Mouse (Mus musculus) heart, embryonic 14.5 days (tissue): ENCODE data around the gene Desi2. TPM values are rescaled to one million over a fixed set of nuclear protein-coding genes. Genes with fewer than 3 reads are reported as not detected.
A peak's percentile ranks its signal among the peaks of the same experiment; 100 is the strongest.
"Not testable (repeated sequence)": the region's sequence is repeated elsewhere in the genome, so short reads cannot be mapped to it uniquely, and the experiment has no call there.

Experiments
- ATAC-seq: fragments of 200-750 bp; cut with Nextera tagmentation; 2 replicates; pipeline ENCODE4 v1.8.0; 2017; ENCODE audit warnings: low read depth, moderate TSS enrichment; ENCODE audit not compliant: insufficient number of reproducible peaks, insufficient read depth, low FRiP score
- H3K27ac ChIP-seq, 2 experiments: fragments of 200-500 bp in 1 of 2; fragments of 300-500 bp in 1 of 2; sonication (generic) in 1 of 2; replicated peaks in 1 of 2; 2 replicates each; pipeline ENCODE4 v1.5.1; 2012 to 2014; ENCODE audit warnings: low read depth in 2 of 2, low read length in 2 of 2, control low read depth in 1 of 2, mild to moderate bottlenecking in 1 of 2, mixed read lengths in 1 of 2; ENCODE audit not compliant: control insufficient read depth in 1 of 2, insufficient read depth in 1 of 2
- H3K27me3 ChIP-seq: fragments of 300-500 bp; sonication (generic); 2 replicates; pipeline ENCODE4 v1.6.1; 2014; ENCODE audit warnings: mild to moderate bottlenecking, low read length, control low read depth; ENCODE audit not compliant: control insufficient read depth, insufficient read depth
- H3K36me3 ChIP-seq: fragments of 300-500 bp; sonication (generic); 2 replicates; pipeline ENCODE4 v1.6.1; 2014; ENCODE audit warnings: mild to moderate bottlenecking, control low read depth, low read length, mixed read lengths; ENCODE audit not compliant: control insufficient read depth, insufficient read depth
- H3K4me1 ChIP-seq, 2 experiments: fragments of 200-500 bp in 1 of 2; fragments of 300-500 bp in 1 of 2; sonication (generic) in 1 of 2; 2 replicates each; pipeline ENCODE4 v1.6.1; 2012 to 2014; ENCODE audit warnings: low read length in 2 of 2, control low read depth in 1 of 2, mixed read lengths in 1 of 2; ENCODE audit not compliant: control insufficient read depth in 2 of 2, insufficient read depth in 2 of 2
- H3K4me2 ChIP-seq: fragments of 300-500 bp; sonication (generic); 2 replicates; pipeline ENCODE4 v1.6.1; 2014; ENCODE audit warnings: mild to moderate bottlenecking, low read length
- H3K4me3 ChIP-seq, 2 experiments: fragments of 200-500 bp in 1 of 2; fragments of 300-500 bp in 1 of 2; sonication (generic) in 1 of 2; 2 replicates each; pipeline ENCODE4 v1.5.1; 2012 to 2014; ENCODE audit warnings: low read length in 2 of 2, mild to moderate bottlenecking in 2 of 2, control low read depth in 1 of 2, low read depth in 1 of 2, moderate library complexity in 1 of 2; ENCODE audit not compliant: control insufficient read depth in 1 of 2, insufficient read depth in 1 of 2
- H3K9ac ChIP-seq: fragments of 300-500 bp; sonication (generic); 2 replicates; pipeline ENCODE4 v1.6.1; 2014; ENCODE audit warnings: mild to moderate bottlenecking, low read length
- H3K9me3 ChIP-seq: fragments of 300-500 bp; sonication (generic); 2 replicates; pipeline ENCODE4 v1.6.1; 2016; ENCODE audit warnings: low read length, control low read depth; ENCODE audit not compliant: control insufficient read depth
- WGBS: fragments of 180-500 bp; shearing (Covaris S2); extraction: QIAGEN DNeasy Blood & Tissue Kit; methylation state at CpG from one replicate; pipeline ENCODE4 v1.1.7; 2014; 5-methylcytosine and 5-hydroxymethylcytosine counted together
- polyA plus RNA-seq: library from polyadenylated mRNA; unstranded; fragments of >200 nt; fragmentation: Nextera tagmentation; extraction: Ambion mirVana; gene quantifications from 2 replicates; pipeline ENCODE4 v1.2.1, GENCODE M21; 2014

Desi2 gene
- polyA plus RNA-seq, 1 experiment from 2014 or later = 30.7 TPM

GRCm38 (mm10) chr1:178205701-178206325, 18.6 kb downstream of the Desi2 start:
- H3K4me3 ChIP-seq = no peak overlapping the region
- H3K27ac ChIP-seq = peak overlapping the region; percentile 53 to 57; a peak in 3 of 4 replicates
- peaks cover 3 to 13% of the 10 kb centered on the region in 2 experiments for H3K4me1 ChIP-seq
- no peaks in the 10 kb centered on the region for H3K27me3 ChIP-seq
- 0 out of 2 replicates have a peak, but pooled peaks cover 3% of the 10 kb centered on the region for H3K9me3 ChIP-seq
- 70% methylated on average over 10 of the region's 10 CpGs for WGBS
- no peak for ATAC-seq
- H3K36me3 ChIP-seq = peaks cover 3% of the 10 kb centered on the region; the same call in 1 of the 2 replicates
- H3K4me2 ChIP-seq = no peak overlapping the region
- H3K9ac ChIP-seq = no peak overlapping the region

GRCm38 (mm10) chr1:178207856-178208255, 20.6 kb downstream of the Desi2 start:
- not testable (repeated sequence) for H3K9me3 ChIP-seq, H3K36me3 ChIP-seq, H3K27ac ChIP-seq, H3K9ac ChIP-seq, H3K4me2 ChIP-seq, H3K4me3 ChIP-seq, ATAC-seq, H3K27me3 ChIP-seq
- H3K4me1 ChIP-seq = peaks cover 3 to 13% of the 10 kb centered on the region in 2 experiments
- 89% methylated on average over 4 of the region's 4 CpGs for WGBS

- H3K4me2 ChIP-seq = no peak overlapping the region
- peak overlapping the region; percentile 46 to 56; a peak in 2 of 4 replicates for H3K27ac ChIP-seq
- no peak for ATAC-seq
- peaks cover 3 to 13% of the 10 kb centered on the region in 2 experiments for H3K4me1 ChIP-seq
- H3K36me3 ChIP-seq = no peaks in the 10 kb centered on the region
- no peak overlapping the region for H3K4me3 ChIP-seq
- H3K9me3 ChIP-seq = no peaks in the 10 kb centered on the region
- H3K27me3 ChIP-seq = no peaks in the 10 kb centered on the region
- H3K9ac ChIP-seq = no peak overlapping the region
Observed at GRCm38 (mm10) chr1:178209966-178210365, 22.7 kb downstream of the Desi2 start.

- H3K36me3 ChIP-seq = no peaks in the 10 kb centered on the region
- no peak overlapping the region for H3K4me2 ChIP-seq
Observed at GRCm38 (mm10) chr1:178217157-178217556, 29.9 kb downstream of the Desi2 start.

GRCm38 (mm10) chr1:178218305-178218704, 31.1 kb downstream of the Desi2 start:
- H3K9me3 ChIP-seq = no peaks in the 10 kb centered on the region
- H3K4me3 ChIP-seq = no peak overlapping the region
- no peak overlapping the region for H3K9ac ChIP-seq
- ATAC-seq = no peak
- peak overlapping the region; percentile 72 to 96 for H3K27ac ChIP-seq
- H3K4me1 ChIP-seq = peaks cover 0 to 11% of the 10 kb centered on the region in 2 experiments; a peak in 2 of 4 replicates
- no peaks in the 10 kb centered on the region for H3K36me3 ChIP-seq
- H3K27me3 ChIP-seq = no peaks in the 10 kb centered on the region
- H3K4me2 ChIP-seq = no peak overlapping the region

More at GRCm38 (mm10) chr1:178217157-178217556, 29.9 kb downstream of the Desi2 start:
- Histone ChIP-seq H3K9me3 (no peaks in the 10 kb centered on the region), H3K9ac (no peak overlapping the region), H3K27me3 (no peaks in the 10 kb centered on the region), H3K4me1 (peaks cover 0 to 11% of the 10 kb centered on the region in 2 experiments; a peak in 2 of 4 replicates), H3K4me3 (no peak overlapping the region), H3K27ac (no peak overlapping the region)
- no peak for ATAC-seq

GRCm38 (mm10) chr1:178219166-178220077, 32.2 kb downstream of the Desi2 start:
- WGBS = 45% methylated on average over 5 of the region's 5 CpGs
- Histone ChIP-seq H3K9me3 (0 out of 2 replicates have a peak, but pooled peaks cover under 1% of the 10 kb centered on the region), H3K4me1 (peaks cover 0 to 11% of the 10 kb centered on the region in 2 experiments; a peak in 2 of 4 replicates), H3K27me3 (no peaks in the 10 kb centered on the region), H3K9ac (peak overlapping the region; percentile 27; the same call in 1 of the 2 replicates), H3K27ac (peak overlapping the region; percentile 87 to 96), H3K36me3 (no peaks in the 10 kb centered on the region), H3K4me2 (peak overlapping the region; percentile 41), H3K4me3 (no peak overlapping the region)
- peak; percentile 61; the same call in 1 of the 2 replicates for ATAC-seq

- H3K4me1 ChIP-seq, H3K27me3 ChIP-seq, H3K4me3 ChIP-seq, H3K9ac ChIP-seq, ATAC-seq, H3K4me2 ChIP-seq, H3K27ac ChIP-seq: not testable (repeated sequence)
- Histone ChIP-seq H3K36me3 (peaks cover 19% of the 10 kb centered on the region), H3K9me3 (peaks cover 27% of the 10 kb centered on the region)
- 75% methylated on average over 4 of the region's 4 CpGs for WGBS
Observed at GRCm38 (mm10) chr1:178228888-178229287, 41.7 kb downstream of the Desi2 start.
